In genomic region chr4:118645234-118645633, GRCm38 (mm10) we compare ENCODE assay signal across 10 mouse cellular contexts. TPM values are rescaled to one million over a fixed set of nuclear protein-coding genes. Genes with fewer than 3 reads are reported as not detected.
DNase-seq lines count a peak whose midpoint lies in the region; ATAC-seq and TF ChIP-seq lines count a peak whose summit lies in the region.
"Had no signal": no experiment of that assay in that cellular context is flagged by ENCODE, and none has a peak within 500 bp of the region (broad histone marks: within the 10 kb centered on the region; RNA-seq: fewer than 3 reads in every experiment).

No protein-coding gene starts in this region.

- no peak overlapping the region for H3K27ac ChIP-seq in cerebellum, adult 2 months (ENCODE audit: insufficient read depth, low read length)
- H3K27ac ChIP-seq in spleen, adult 2 months (ENCODE audit: insufficient read depth, low read length): no peak overlapping the region
- no peak overlapping the region for H3K27ac ChIP-seq in cortical plate, adult 2 months (ENCODE audit: insufficient read depth, low read length)
- H3K27ac ChIP-seq: limb, embryonic 13.5 days had no signal

- peak; percentile 70 for TF ChIP-seq CTCF in cerebellum, adult 2 months (IDR thresholded peaks at IDR 0.05; ENCODE audit: borderline replicate concordance, insufficient read depth, low read depth, low read length)
- peak; percentile 51; the same call in 1 of the 2 replicates for TF ChIP-seq CTCF in spleen, adult 2 months (IDR thresholded peaks at IDR 0.05; ENCODE audit: extremely low read depth, insufficient read depth, insufficient read length, insufficient replicate concordance)
- TF ChIP-seq CTCF in cortical plate, adult 2 months (IDR thresholded peaks at IDR 0.05; ENCODE audit: extremely low read depth, insufficient read depth, low read length): peak; percentile 92
- peak; percentile 82 for TF ChIP-seq CTCF in lung, adult 2 months (IDR thresholded peaks at IDR 0.05; ENCODE audit: insufficient read depth, low read length)

- no peaks in the 10 kb centered on the region for H3K36me3 ChIP-seq in spleen, adult 2 months (ENCODE audit: control insufficient read depth, insufficient read depth, low read length)
- H3K36me3 ChIP-seq in splenic B cell, adult 2 months (ENCODE audit: control insufficient read depth, insufficient read depth, low read length, poor library complexity, severe bottlenecking): no peaks in the 10 kb centered on the region
- H3K36me3 ChIP-seq: limb, embryonic 13.5 days had no signal

- no peak for ATAC-seq in cerebellum, adult (ENCODE audit: insufficient number of reproducible peaks, low FRiP score, low TSS enrichment)

- no peaks in the 10 kb centered on the region; the same call in 1 of the 2 replicates for H3K4me1 ChIP-seq in cerebellum, adult 2 months (ENCODE audit: control insufficient read depth, insufficient read depth, low read length)
- H3K4me1 ChIP-seq in spleen, adult 2 months (ENCODE audit: control insufficient read depth, insufficient read depth, insufficient read length): no peaks in the 10 kb centered on the region
- H3K4me1 ChIP-seq in cortical plate, adult 2 months (ENCODE audit: control insufficient read depth, insufficient read depth, low read length): no peaks in the 10 kb centered on the region
- H3K4me1 ChIP-seq in lung, adult 2 months (ENCODE audit: control insufficient read depth, insufficient read depth, low read length): no peaks in the 10 kb centered on the region

- H3K27me3 ChIP-seq in cerebellum, adult 2 months (ENCODE audit: control insufficient read depth, insufficient read depth, low read length): no peaks in the 10 kb centered on the region
- H3K27me3 ChIP-seq in spleen, adult 2 months (ENCODE audit: control insufficient read depth, insufficient read depth, low read length): no peaks in the 10 kb centered on the region
- H3K27me3 ChIP-seq in splenic B cell, adult 2 months (ENCODE audit: control insufficient read depth, insufficient read depth, low read length, poor library complexity, severe bottlenecking): no peaks in the 10 kb centered on the region
- H3K27me3 ChIP-seq: limb, embryonic 13.5 days had no signal

- no peak for TF ChIP-seq POLR2A in cerebellum, adult 2 months (IDR thresholded peaks at IDR 0.05; ENCODE audit: borderline replicate concordance, insufficient read depth, low read length)
- TF ChIP-seq POLR2A in spleen, adult 2 months (IDR thresholded peaks at IDR 0.05; ENCODE audit: low read depth, low read length): no peak
- no peak for TF ChIP-seq POLR2A in cortical plate, adult 2 months (IDR thresholded peaks at IDR 0.05; ENCODE audit: extremely low read depth, insufficient read depth, low read length)
- TF ChIP-seq POLR2A in lung, adult 2 months (IDR thresholded peaks at IDR 0.05; ENCODE audit: borderline replicate concordance, extremely low read depth, low read depth, low read length): no peak

- H3K4me3 ChIP-seq in cerebellum, adult 2 months (replicated peaks; ENCODE audit: insufficient read depth, low read depth, low read length): no peak overlapping the region
- H3K4me3 ChIP-seq in spleen, adult 2 months (ENCODE audit: extremely low read depth, insufficient read depth, insufficient read length): no peak overlapping the region
- H3K4me3 ChIP-seq in cortical plate, adult 2 months (ENCODE audit: insufficient read depth, low read length): no peak overlapping the region
- no peak overlapping the region for H3K4me3 ChIP-seq in lung, adult 2 months (replicated peaks; ENCODE audit: extremely low read depth, low read depth, low read length)
- H3K4me3 ChIP-seq: limb, embryonic 13.5 days had no signal

- 12% methylated on average over 2 of the region's 2 CpGs for WGBS in cerebellum, adult 2 months
- 3% methylated on average over 2 of the region's 2 CpGs for WGBS in spleen, adult 2 months
- 3% methylated on average over 2 of the region's 2 CpGs for WGBS in lung, adult 2 months

- peak in 1 of 2 experiments; percentile 49 for DNase-seq in cerebellum, adult 2 months
- peak in 1 of 2 experiments; percentile 52 for DNase-seq in spleen, adult 2 months (ENCODE audit: low read depth in 1 of 2, low spot score in 2 of 2)
- no peak for DNase-seq in spleen, adult 12 weeks (ENCODE audit: low spot score)
- peak; percentile 8 to 58 for DNase-seq in kidney, adult 8-10 months
- peak; percentile 42 for DNase-seq in lung, adult 2 months
- DNase-seq in splenic B cell, adult 2 months (ENCODE audit: low read depth, low spot score): peak; percentile 77

RNA-seq across cellular contexts. Expression of gene Olfr62, which starts 13.5 kb away (rescaled TPM):
- not detected in 2 replicates for polyA plus RNA-seq in cerebellum, adult 2 months (2012; rRNA removed)
- not detected in 2 replicates for polyA plus RNA-seq in spleen, adult 2 months (2012; rRNA removed)
- polyA plus RNA-seq in cortical plate, adult 2 months (2012; rRNA removed): not detected in 2 replicates
- not detected in 2 replicates for polyA plus RNA-seq in lung, adult 2 months (2012; rRNA removed)
- polyA plus RNA-seq: limb, embryonic 13.5 days; stomach, embryonic 14.5 days had no signal

RNA-seq across cellular contexts. Expression of gene Ebna1bp2, which starts 24.6 kb away (rescaled TPM):
- 61.9 and 64.0 TPM in 2 replicates for polyA plus RNA-seq in cerebellum, adult 2 months (2012; rRNA removed)
- 17.5 and 18.5 TPM in 2 replicates for polyA plus RNA-seq in spleen, adult 2 months (2012; rRNA removed)
- polyA plus RNA-seq in cortical plate, adult 2 months (2012; rRNA removed): 53.1 and 54.8 TPM in 2 replicates
- 19.7 and 21.6 TPM in 2 replicates for polyA plus RNA-seq in lung, adult 2 months (2012; rRNA removed)

RNA-seq across cellular contexts. Expression of gene Cfap57, which starts 24.7 kb away (rescaled TPM):
- polyA plus RNA-seq in cerebellum, adult 2 months (2012; rRNA removed): 0.27 and 0.36 TPM in 2 replicates
- polyA plus RNA-seq in spleen, adult 2 months (2012; rRNA removed): not detected in 2 replicates
- polyA plus RNA-seq in cortical plate, adult 2 months (2012; rRNA removed): 0.32 and 0.56 TPM in 2 replicates
- 1.3 and 2.5 TPM in 2 replicates for polyA plus RNA-seq in lung, adult 2 months (2012; rRNA removed)

RNA-seq across cellular contexts. Expression of gene Olfr1342, which starts 47.3 kb away (rescaled TPM):
- polyA plus RNA-seq in cerebellum, adult 2 months (2012; rRNA removed): not detected in 2 replicates
- 0.18 TPM in 1 of 2 replicates, not detected in the other for polyA plus RNA-seq in spleen, adult 2 months (2012; rRNA removed)
- polyA plus RNA-seq in cortical plate, adult 2 months (2012; rRNA removed): not detected in 2 replicates
- 7.2 and 12.8 TPM in 2 replicates for polyA plus RNA-seq in lung, adult 2 months (2012; rRNA removed)
- polyA plus RNA-seq: stomach, embryonic 14.5 days had no signal

RNA-seq across cellular contexts. Expression of gene Olfr1341, which starts 58.1 kb away (rescaled TPM):
- not detected in 2 replicates for polyA plus RNA-seq in cerebellum, adult 2 months (2012; rRNA removed)
- polyA plus RNA-seq in spleen, adult 2 months (2012; rRNA removed): not detected in 2 replicates
- polyA plus RNA-seq in cortical plate, adult 2 months (2012; rRNA removed): not detected in 2 replicates
- not detected in 2 replicates for polyA plus RNA-seq in lung, adult 2 months (2012; rRNA removed)
- polyA plus RNA-seq: limb, embryonic 13.5 days; stomach, embryonic 14.5 days had no signal
